Mouse (Mus musculus): ENCODE measurements around the gene Prkca. TPM values are rescaled to one million over a fixed set of nuclear protein-coding genes. Genes with fewer than 3 reads are reported as not detected.

The Prkca gene
- polyA plus RNA-seq, 1 experiment from 2014 or later = 7.8 TPM

- Histone ChIP-seq H3K4me1 (replicated peaks) (peaks cover 36% of the 10 kb centered on the region), H3K9ac (replicated peaks) (no peak overlapping the region), H3K36me3 (no peaks in the 10 kb centered on the region), H3K27ac (peak overlapping the region; percentile 66), H3K9me3 (no peaks in the 10 kb centered on the region), H3K4me2 (no peak overlapping the region), H3K4me3 (replicated peaks) (no peak overlapping the region), H3K27me3 (no peaks in the 10 kb centered on the region)
- no peak for ATAC-seq (ENCODE audit: insufficient number of reproducible peaks, insufficient read depth, low FRiP score, low TSS enrichment, low read depth)
- 61% methylated on average over 4 of the region's 4 CpGs for WGBS
Measured at GRCm38 (mm10) chr11:108259391-108259790, 84.3 kb downstream of the Prkca start.

GRCm38 (mm10) chr11:108258811-108259266 is 84.9 kb downstream of the Prkca start:
- Histone ChIP-seq H3K36me3 (no peaks in the 10 kb centered on the region), H3K4me3 (replicated peaks) (no peak overlapping the region), H3K4me2 (no peak overlapping the region), H3K9ac (replicated peaks) (no peak overlapping the region), H3K27ac (peak overlapping the region; percentile 66; the same call in 1 of the 2 replicates), H3K9me3 (no peaks in the 10 kb centered on the region), H3K4me1 (replicated peaks) (peaks cover 35% of the 10 kb centered on the region), H3K27me3 (no peaks in the 10 kb centered on the region)
- no peak for ATAC-seq (ENCODE audit: insufficient number of reproducible peaks, insufficient read depth, low FRiP score, low TSS enrichment, low read depth)
- WGBS = 65% methylated on average over 5 of the region's 5 CpGs

GRCm38 (mm10) chr11:108257921-108258320 is 85.8 kb downstream of the Prkca start:
- Histone ChIP-seq H3K4me3 (replicated peaks) (no peak overlapping the region), H3K27ac (no peak overlapping the region), H3K4me1 (replicated peaks) (peaks cover 31% of the 10 kb centered on the region), H3K4me2 (no peak overlapping the region), H3K27me3 (no peaks in the 10 kb centered on the region), H3K36me3 (no peaks in the 10 kb centered on the region), H3K9me3 (no peaks in the 10 kb centered on the region), H3K9ac (replicated peaks) (no peak overlapping the region)
- 84% methylated on average over 8 of the region's 8 CpGs for WGBS
- ATAC-seq (ENCODE audit: insufficient number of reproducible peaks, insufficient read depth, low FRiP score, low TSS enrichment, low read depth) = no peak

GRCm38 (mm10) chr11:108254681-108255080 is 89.0 kb downstream of the Prkca start:
- ATAC-seq (ENCODE audit: insufficient number of reproducible peaks, insufficient read depth, low FRiP score, low TSS enrichment, low read depth) = no peak
- no peak overlapping the region for H3K4me3 ChIP-seq (replicated peaks)
- no peaks in the 10 kb centered on the region for H3K9me3 ChIP-seq
- WGBS = 74% methylated on average over 5 of the region's 5 CpGs
- H3K9ac ChIP-seq (replicated peaks) = no peak overlapping the region
- H3K4me1 ChIP-seq (replicated peaks) = peaks cover 22% of the 10 kb centered on the region
- H3K27ac ChIP-seq = no peak overlapping the region
- no peaks in the 10 kb centered on the region for H3K36me3 ChIP-seq
- H3K27me3 ChIP-seq = no peaks in the 10 kb centered on the region
- H3K4me2 ChIP-seq = no peak overlapping the region

- no peak for ATAC-seq (ENCODE audit: insufficient number of reproducible peaks, insufficient read depth, low FRiP score, low TSS enrichment, low read depth)
- Histone ChIP-seq H3K4me1 (replicated peaks) (peaks cover 11% of the 10 kb centered on the region), H3K4me2 (no peak overlapping the region), H3K27me3 (no peaks in the 10 kb centered on the region), H3K4me3 (replicated peaks) (no peak overlapping the region), H3K9ac (replicated peaks) (no peak overlapping the region), H3K36me3 (no peaks in the 10 kb centered on the region), H3K9me3 (no peaks in the 10 kb centered on the region), H3K27ac (no peak overlapping the region)
- WGBS = 85% methylated on average over 7 of the region's 7 CpGs
Measured at GRCm38 (mm10) chr11:108251924-108252775, 91.6 kb downstream of the Prkca start.

- WGBS = 61% methylated on average over 13 of the region's 13 CpGs
Measured at GRCm38 (mm10) chr11:108250829-108251637, 92.7 kb downstream of the Prkca start.

GRCm38 (mm10) chr11:108250146-108250635 is 93.5 kb downstream of the Prkca start:
- WGBS = 67% methylated on average over 1 of the region's 1 CpGs
- H3K9me3 ChIP-seq = no peaks in the 10 kb centered on the region
- H3K27ac ChIP-seq = no peak overlapping the region
- H3K4me2 ChIP-seq = no peak overlapping the region
- H3K9ac ChIP-seq (replicated peaks) = no peak overlapping the region
- no peak for ATAC-seq (ENCODE audit: insufficient number of reproducible peaks, insufficient read depth, low FRiP score, low TSS enrichment, low read depth)
- H3K4me1 ChIP-seq (replicated peaks) = peaks cover 11% of the 10 kb centered on the region
- H3K4me3 ChIP-seq (replicated peaks) = no peak overlapping the region
- H3K27me3 ChIP-seq = no peaks in the 10 kb centered on the region
- no peaks in the 10 kb centered on the region for H3K36me3 ChIP-seq

More at GRCm38 (mm10) chr11:108250829-108251637, 92.7 kb downstream of the Prkca start:
- H3K36me3 ChIP-seq = no peaks in the 10 kb centered on the region
- peaks cover 11% of the 10 kb centered on the region for H3K4me1 ChIP-seq (replicated peaks)
- no peaks in the 10 kb centered on the region for H3K9me3 ChIP-seq
- H3K27ac ChIP-seq = no peak overlapping the region
- no peak overlapping the region for H3K4me2 ChIP-seq
- ATAC-seq (ENCODE audit: insufficient number of reproducible peaks, insufficient read depth, low FRiP score, low TSS enrichment, low read depth) = no peak
- no peaks in the 10 kb centered on the region for H3K27me3 ChIP-seq
- H3K4me3 ChIP-seq (replicated peaks) = no peak overlapping the region
- no peak overlapping the region for H3K9ac ChIP-seq (replicated peaks)

- ATAC-seq (ENCODE audit: insufficient number of reproducible peaks, insufficient read depth, low FRiP score, low TSS enrichment, low read depth) = no peak
- H3K27me3 ChIP-seq = no peaks in the 10 kb centered on the region
- H3K27ac ChIP-seq = no peak overlapping the region
- no peak overlapping the region for H3K9ac ChIP-seq (replicated peaks)
- H3K9me3 ChIP-seq = no peaks in the 10 kb centered on the region
- H3K4me3 ChIP-seq (replicated peaks) = no peak overlapping the region
- H3K4me2 ChIP-seq = no peak overlapping the region
- WGBS = 60% methylated on average over 5 of the region's 5 CpGs
- peaks cover 11% of the 10 kb centered on the region for H3K4me1 ChIP-seq (replicated peaks)
- no peaks in the 10 kb centered on the region for H3K36me3 ChIP-seq
Measured at GRCm38 (mm10) chr11:108249487-108249886, 94.2 kb downstream of the Prkca start.

- ATAC-seq (ENCODE audit: insufficient number of reproducible peaks, insufficient read depth, low FRiP score, low TSS enrichment, low read depth) = no peak
- H3K36me3 ChIP-seq = no peaks in the 10 kb centered on the region
- no peaks in the 10 kb centered on the region for H3K9me3 ChIP-seq
- WGBS = 88% methylated on average over 3 of the region's 3 CpGs
- peaks cover 11% of the 10 kb centered on the region for H3K4me1 ChIP-seq (replicated peaks)
- H3K4me3 ChIP-seq (replicated peaks) = no peak overlapping the region
- no peak overlapping the region for H3K27ac ChIP-seq
- H3K9ac ChIP-seq (replicated peaks) = no peak overlapping the region
- no peak overlapping the region for H3K4me2 ChIP-seq
- H3K27me3 ChIP-seq = no peaks in the 10 kb centered on the region
Measured at GRCm38 (mm10) chr11:108249047-108249403, 94.7 kb downstream of the Prkca start.

- no peak overlapping the region for H3K4me2 ChIP-seq
- peaks cover 11% of the 10 kb centered on the region for H3K4me1 ChIP-seq (replicated peaks)
- WGBS = 81% methylated on average over 12 of the region's 12 CpGs
- H3K27me3 ChIP-seq = no peaks in the 10 kb centered on the region
- H3K27ac ChIP-seq = no peak overlapping the region
- ATAC-seq (ENCODE audit: insufficient number of reproducible peaks, insufficient read depth, low FRiP score, low TSS enrichment, low read depth) = no peak
- H3K36me3 ChIP-seq = no peaks in the 10 kb centered on the region
- no peak overlapping the region for H3K4me3 ChIP-seq (replicated peaks)
- no peak overlapping the region for H3K9ac ChIP-seq (replicated peaks)
- no peaks in the 10 kb centered on the region for H3K9me3 ChIP-seq
Measured at GRCm38 (mm10) chr11:108248218-108249046, 95.3 kb downstream of the Prkca start.

Measured in limb, embryonic 12.5 days (tissue).